Mouse (Mus musculus) heart, adult 11 months (tissue): Measurements from ENCODE around the gene Astn2.

Experiments
- DNase-seq: peaks from one replicate; pipeline ENCODE4 v3.0.0; 2022

Gene Astn2

DNA sequence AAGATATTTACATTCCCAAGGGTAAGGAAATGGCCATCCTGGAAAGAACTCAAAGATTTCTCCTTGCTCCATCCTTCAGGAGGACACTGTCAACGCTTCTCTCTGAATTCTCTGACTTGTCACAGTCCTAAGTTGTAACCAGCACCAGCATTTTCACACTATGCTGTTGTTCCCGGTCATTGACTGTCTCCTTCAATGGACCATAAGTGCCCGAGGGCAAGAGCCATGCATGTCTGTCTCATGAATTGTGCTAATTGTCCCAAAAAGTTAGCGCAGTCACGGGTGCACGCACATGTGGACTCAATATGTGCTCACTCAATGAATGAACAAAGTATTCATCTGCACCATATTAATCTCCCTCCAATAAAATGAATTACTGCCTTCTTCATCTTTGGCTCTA, 741.2 kb downstream of the Astn2 start:
- peak; percentile 52 for DNase-seq

GRCm38 (mm10) chr4:65654723-65655122, 749.7 kb downstream of the Astn2 start:
- DNase-seq, result peak; percentile 87

GRCm38 (mm10) chr4:65642611-65643010, 761.8 kb downstream of the Astn2 start:
- no peak for DNase-seq

- no peak for DNase-seq
These were observed 766.2 kb downstream of the Astn2 start for GRCm38 (mm10) chr4:65638231-65638630.

- DNase-seq, result peak; percentile 29
These were observed 784.3 kb downstream of the Astn2 start for GRCm38 (mm10) chr4:65620125-65620524.

GRCm38 (mm10) chr4:65613135-65613534, 791.3 kb downstream of the Astn2 start:
- DNase-seq, result no peak

DNA sequence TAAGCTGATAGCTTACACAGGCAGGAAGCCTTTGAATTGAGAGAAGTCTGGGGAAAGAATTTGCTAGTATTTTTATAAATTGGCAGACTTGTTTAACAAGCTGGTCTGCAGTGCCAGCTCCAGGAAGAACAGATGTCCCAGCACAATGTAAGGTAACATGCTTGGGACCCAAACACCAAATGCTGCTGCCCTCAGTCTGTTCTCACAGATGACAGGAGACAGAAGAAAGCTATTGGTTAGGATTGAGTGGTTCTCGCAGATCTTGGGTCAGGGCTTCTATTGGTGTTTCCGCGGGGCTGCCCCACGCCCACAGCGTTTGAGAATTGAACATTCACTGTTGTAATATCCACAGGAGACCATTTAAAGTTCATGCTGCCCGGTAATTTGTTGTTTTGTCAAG, 793.5 kb downstream of the Astn2 start:
- DNase-seq, result no peak

DNA sequence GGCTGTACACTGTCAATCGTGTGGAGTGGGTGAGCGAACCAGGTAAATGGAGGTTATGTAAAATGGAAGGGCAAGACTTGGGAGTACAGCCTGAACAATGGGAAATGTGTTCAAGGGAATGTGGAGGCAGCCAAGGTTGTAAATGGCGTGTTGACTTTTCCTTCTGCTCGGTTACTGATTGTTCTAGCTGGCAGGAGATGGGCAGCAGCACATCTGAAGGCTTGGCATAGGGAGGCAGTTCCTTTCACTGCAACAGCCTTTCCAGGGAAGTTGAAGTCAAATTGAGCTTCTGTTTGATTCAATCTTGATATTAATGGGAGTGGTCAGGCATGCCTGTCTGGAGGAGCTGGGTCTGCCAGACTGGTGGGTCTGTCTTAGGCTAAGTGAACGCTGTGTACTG, 794.1 kb downstream of the Astn2 start:
- no peak for DNase-seq

DNA sequence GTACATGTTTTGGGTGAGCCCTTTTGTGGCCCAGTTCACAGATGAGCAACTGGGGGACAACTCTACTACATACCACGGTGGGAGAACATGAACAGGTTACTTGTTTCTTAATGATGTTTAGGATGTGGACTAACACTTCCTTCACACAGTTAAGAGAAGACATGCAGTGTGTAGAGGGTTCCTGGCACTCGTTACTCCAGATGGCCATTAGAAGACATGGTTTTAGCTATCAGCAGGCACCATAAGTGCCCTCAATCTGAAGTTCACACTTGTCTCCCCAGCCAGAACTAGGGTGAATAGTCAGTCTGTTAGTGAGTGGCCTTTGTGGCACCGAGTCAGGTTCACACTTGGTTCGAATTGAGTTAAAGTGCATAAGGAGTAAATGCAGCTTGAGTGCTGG, 796.3 kb downstream of the Astn2 start:
- no peak for DNase-seq

GRCm38 (mm10) chr4:65607184-65607631, 797.2 kb downstream of the Astn2 start:
- DNase-seq, result no peak

DNA sequence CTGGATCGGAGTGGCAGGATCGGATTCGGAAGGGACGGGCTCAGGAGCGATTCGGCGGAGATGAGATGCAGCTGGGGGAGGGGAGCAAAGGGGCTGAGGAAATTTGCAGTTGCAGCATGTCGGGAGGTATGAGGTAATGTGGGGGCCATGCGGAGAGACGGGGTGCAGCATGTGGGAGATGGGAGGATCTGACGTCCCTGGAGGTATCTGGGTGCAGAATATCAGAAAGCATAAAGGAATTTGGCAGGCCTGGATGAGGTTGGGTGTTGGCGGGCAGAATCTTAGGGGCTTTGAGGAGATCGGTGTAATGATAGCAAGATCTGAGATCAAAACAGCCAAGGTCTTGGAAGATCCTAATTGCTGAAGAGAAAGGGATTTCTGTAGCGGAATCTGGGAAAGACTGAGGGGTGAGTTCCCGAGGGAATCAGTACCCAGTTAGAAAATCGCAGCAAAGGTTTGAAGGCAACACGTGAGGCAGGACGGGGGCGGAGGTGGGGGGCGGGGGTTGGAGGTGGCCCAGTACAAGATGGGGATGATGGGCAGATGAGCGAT, 799.2 kb downstream of the Astn2 start:
- no peak for DNase-seq

GRCm38 (mm10) chr4:65604504-65605150, 799.8 kb downstream of the Astn2 start, which contains the start of gene Trim32:
Trim32 (plus strand) TSS chr4:65604986.
- peak; percentile 100 for DNase-seq

GRCm38 (mm10) chr4:65594601-65595369, 809.6 kb downstream of the Astn2 start:
- peak; percentile 54 for DNase-seq

GRCm38 (mm10) chr4:65589780-65590179, 814.6 kb downstream of the Astn2 start:
- DNase-seq, result peak; percentile 74

- DNase-seq, result peak; percentile 92
These were observed 817.5 kb downstream of the Astn2 start for GRCm38 (mm10) chr4:65586947-65587346.

GRCm38 (mm10) chr4:65580254-65580653, 824.2 kb downstream of the Astn2 start:
- no peak for DNase-seq

DNA sequence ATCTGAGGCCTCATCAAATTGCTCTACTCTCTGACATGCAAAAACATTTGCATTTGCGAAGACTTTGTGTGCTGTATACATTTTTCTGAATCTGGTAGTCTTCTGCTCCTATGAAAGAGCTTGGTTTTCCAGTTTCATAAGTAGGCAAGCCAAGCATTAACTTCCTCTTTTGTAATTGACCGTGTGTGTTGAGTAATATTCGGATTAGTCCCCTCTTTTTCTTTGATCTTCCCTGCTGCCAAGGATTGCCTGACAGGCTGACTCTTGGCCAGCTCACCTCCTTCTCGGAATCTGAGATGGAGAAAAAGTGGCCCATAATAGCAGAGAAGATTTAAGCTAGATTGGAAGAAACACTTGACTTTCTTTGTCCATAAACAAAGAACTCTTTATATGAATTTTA, 838.9 kb downstream of the Astn2 start:
- DNase-seq, result no peak

DNA sequence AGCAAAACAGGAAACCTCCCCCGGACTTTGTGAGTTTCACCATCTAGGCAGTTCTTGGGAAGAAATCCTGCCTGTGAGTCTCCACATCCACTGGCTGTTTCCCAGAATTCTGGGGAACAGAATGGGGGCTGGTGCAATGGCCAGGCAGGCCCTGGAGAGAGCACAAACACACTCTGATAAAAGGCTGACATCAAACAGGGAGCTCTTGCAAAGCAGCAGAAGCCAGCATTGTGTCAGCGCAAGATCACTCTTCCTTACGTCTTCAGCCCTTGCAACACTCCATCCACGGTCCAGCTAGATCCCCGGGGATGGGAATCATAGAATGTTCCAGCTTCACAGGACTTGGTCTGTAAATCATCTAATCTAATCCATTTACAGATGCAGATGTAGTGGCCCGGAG, 855.9 kb downstream of the Astn2 start:
- peak; percentile 98 for DNase-seq

DNA sequence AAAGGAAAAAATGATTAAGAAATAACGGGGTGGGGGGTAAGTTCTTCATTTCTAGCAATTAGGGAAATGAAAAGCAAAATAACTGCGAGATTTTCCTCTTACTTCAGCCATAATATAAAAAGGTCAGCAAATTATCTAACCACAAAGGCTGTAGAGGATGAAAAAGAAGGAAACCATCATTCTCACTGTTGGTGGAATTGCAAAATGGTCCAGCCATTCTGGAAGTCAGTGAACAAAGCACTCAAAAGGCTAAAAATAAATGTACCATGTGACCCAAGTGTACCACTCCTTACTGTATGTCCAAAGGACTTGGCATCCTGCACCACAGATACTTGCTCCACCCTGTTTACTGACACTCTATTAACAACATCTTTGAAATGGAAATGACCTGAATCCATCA, 858.8 kb downstream of the Astn2 start:
- DNase-seq, result no peak

- no peak for DNase-seq
These were observed 872.2 kb downstream of the Astn2 start for GRCm38 (mm10) chr4:65532071-65532736.

DNA sequence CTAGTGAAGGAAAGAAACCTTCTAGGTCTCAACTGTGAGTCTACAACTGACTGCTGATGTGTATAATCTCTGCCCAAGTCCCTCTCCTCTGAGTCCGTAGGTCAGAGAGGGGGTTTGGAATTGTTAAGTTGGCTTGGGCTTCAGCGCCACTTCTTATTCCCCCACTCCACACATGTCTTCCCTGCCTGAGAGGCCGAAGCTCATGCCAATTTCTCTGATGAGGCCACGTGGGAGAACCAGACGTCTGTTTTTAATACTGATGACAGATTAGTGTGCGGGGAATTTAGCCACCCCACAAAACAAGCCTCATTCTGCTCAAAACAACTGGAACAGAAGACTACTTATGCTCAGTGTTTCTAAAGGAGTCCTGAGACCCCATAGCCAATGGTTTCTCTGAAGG, 872.8 kb downstream of the Astn2 start:
- peak; percentile 90 for DNase-seq

DNA sequence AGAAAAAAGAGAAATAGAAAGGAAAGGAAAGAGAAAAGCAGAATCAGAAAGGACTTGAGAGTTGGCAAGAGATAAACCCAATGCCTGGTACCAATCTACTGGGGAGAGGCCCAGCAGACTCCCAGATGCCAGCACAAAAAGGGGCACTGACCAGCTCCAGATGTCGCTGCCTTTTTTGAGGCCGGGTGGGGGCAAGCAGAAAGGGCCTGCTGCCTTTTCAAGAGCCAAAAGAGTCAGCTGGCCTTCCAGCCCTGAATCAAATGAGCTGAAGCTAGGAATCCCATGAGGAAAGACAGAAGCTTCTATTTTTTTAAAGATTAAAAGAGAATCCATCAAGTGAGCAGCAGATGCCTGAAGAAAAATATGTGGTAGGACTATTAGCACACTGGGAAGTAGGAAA, 873.5 kb downstream of the Astn2 start:
- peak; percentile 93 for DNase-seq

DNA sequence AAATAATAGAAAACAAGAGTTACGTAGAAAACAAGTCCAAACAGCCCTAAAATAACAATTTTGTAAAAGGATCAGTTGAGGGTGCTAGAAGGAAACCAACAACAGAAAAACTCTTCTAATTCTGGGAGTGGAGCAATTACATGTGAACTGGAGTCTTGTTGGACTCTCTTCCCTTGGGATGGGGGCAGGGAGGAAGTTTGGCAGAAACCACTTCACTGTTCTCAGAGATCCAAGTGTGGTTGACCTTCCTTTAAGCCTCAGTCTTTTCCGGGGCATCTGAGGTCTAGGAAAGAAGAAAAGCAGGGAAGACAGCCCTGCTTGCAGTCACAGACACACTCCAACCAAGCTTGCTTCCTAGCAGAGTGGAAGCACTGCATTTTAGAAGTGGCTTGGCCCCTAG, 896.3 kb downstream of the Astn2 start:
- peak; percentile 96 for DNase-seq

- DNase-seq, result peak; percentile 36
These were observed 897.5 kb downstream of the Astn2 start for GRCm38 (mm10) chr4:65506870-65507269.
